Mouse (Mus musculus) lung, embryonic 16.5 days (tissue): ENCODE results near the gene Gm49366. TPM values are rescaled to one million over a fixed set of nuclear protein-coding genes. Genes with fewer than 3 reads are reported as not detected.
"Not testable (repeated sequence)": the region's sequence is repeated elsewhere in the genome, so short reads cannot be mapped to it uniquely, and the experiment has no call there.

Source experiments
- ATAC-seq: fragments of 200-750 bp; cut with Nextera tagmentation; 2 replicates; pipeline ENCODE4 v1.8.0; 2017; ENCODE audit warnings: low read depth, mild to moderate bottlenecking, moderate library complexity
- H3K27ac ChIP-seq: fragments of 300-500 bp; sonication (generic); 2 replicates; pipeline ENCODE4 v1.5.1; 2014; ENCODE audit warnings: mild to moderate bottlenecking, control low read depth, low read length
- H3K27me3 ChIP-seq: fragments of 300-500 bp; sonication (generic); 2 replicates; pipeline ENCODE4 v1.6.1; 2014; ENCODE audit warnings: low read depth, low read length, mixed read lengths; ENCODE audit not compliant: control insufficient read depth, insufficient read depth
- H3K36me3 ChIP-seq: fragments of 300-500 bp; sonication (generic); 2 replicates; pipeline ENCODE4 v1.6.1; 2014; ENCODE audit warnings: low read length; ENCODE audit not compliant: control insufficient read depth, insufficient read depth
- H3K4me1 ChIP-seq: fragments of 300-500 bp; sonication (generic); replicated peaks from 2 replicates; pipeline ENCODE4 v1.6.1; 2014; ENCODE audit warnings: low read length, mixed read lengths; ENCODE audit not compliant: control insufficient read depth, insufficient read depth
- H3K4me2 ChIP-seq: fragments of 300-500 bp; sonication (generic); 2 replicates; pipeline ENCODE4 v1.6.1; 2014; ENCODE audit warnings: low read depth, low read length, control low read depth
- H3K4me3 ChIP-seq: fragments of 300-500 bp; sonication (generic); 2 replicates; pipeline ENCODE4 v1.5.1; 2014; ENCODE audit warnings: mild to moderate bottlenecking, low read length, control low read depth
- H3K9ac ChIP-seq: fragments of 300-500 bp; sonication (generic); 2 replicates; pipeline ENCODE4 v1.6.1; 2014; ENCODE audit warnings: low read length, control low read depth
- H3K9me3 ChIP-seq: fragments of 300-500 bp; sonication (generic); 2 replicates; pipeline ENCODE4 v1.6.1; 2016; ENCODE audit warnings: low read length; ENCODE audit not compliant: control insufficient read depth
- WGBS: fragments of 180-500 bp; shearing (Covaris S2); extraction: QIAGEN DNeasy Blood & Tissue Kit; methylation state at CpG from one replicate; pipeline ENCODE4 v1.1.7; 2014; 5-methylcytosine and 5-hydroxymethylcytosine counted together
- polyA plus RNA-seq: library from polyadenylated mRNA; unstranded; fragments of >200 nt; fragmentation: Nextera tagmentation; extraction: Ambion mirVana; gene quantifications from 2 replicates; pipeline ENCODE4 v1.2.1, GENCODE M21; 2015

The Gm49366 gene
- polyA plus RNA-seq, 1 experiment from 2014 or later: not detected

- Histone ChIP-seq H3K9ac (peak within 1 kb of the TSS; percentile 68), H3K27ac (peak within 1 kb of the TSS; percentile 87), H3K4me2 (peak within 1 kb of the TSS; percentile 54), H3K4me3 (peak within 1 kb of the TSS; percentile 54), H3K4me1 (peaks cover 29% of the 10 kb centered on the region)
- not testable (repeated sequence) for H3K9me3 ChIP-seq, H3K36me3 ChIP-seq, H3K27me3 ChIP-seq
- ATAC-seq: peak; percentile 98
- 1% methylated on average over 48 of the region's 70 CpGs for whole genome bisulfite sequencing
Measured at GRCm38 (mm10) chr12:84009171-84009965, 29.4 kb upstream of the Gm49366 start, which contains the start of gene Acot1. Gene Acot1, plus strand, starts transcription at chr12:84009490.

GRCm38 (mm10) chr12:84010201-84010600, 28.5 kb upstream of the Gm49366 start:
- ATAC-seq: no peak
- no peak overlapping the region for H3K27ac ChIP-seq
- WGBS: 50% methylated on average over 3 of the region's 3 CpGs

GRCm38 (mm10) chr12:84011251-84012040, 27.3 kb upstream of the Gm49366 start:
- Histone ChIP-seq H3K4me3 (peak overlapping the region; percentile 54), H3K9ac (peak overlapping the region; percentile 16; the same call in 1 of the 2 replicates), H3K27me3 (no peaks in the 10 kb centered on the region), H3K4me1 (peaks cover 29% of the 10 kb centered on the region), H3K9me3 (no peaks in the 10 kb centered on the region), H3K4me2 (peak overlapping the region; percentile 54), H3K36me3 (no peaks in the 10 kb centered on the region), H3K27ac (peak overlapping the region; percentile 49)
- WGBS: 26% methylated on average over 12 of the region's 12 CpGs
- ATAC-seq: peak; percentile 61

More at GRCm38 (mm10) chr12:84010201-84010600, 28.5 kb upstream of the Gm49366 start:
- Histone ChIP-seq H3K9ac (peak overlapping the region; percentile 68), H3K27me3 (no peaks in the 10 kb centered on the region), H3K9me3 (no peaks in the 10 kb centered on the region), H3K4me3 (peak overlapping the region; percentile 54), H3K4me2 (peak overlapping the region; percentile 54), H3K36me3 (no peaks in the 10 kb centered on the region), H3K4me1 (peaks cover 29% of the 10 kb centered on the region)

- Histone ChIP-seq H3K4me3 (no peak overlapping the region), H3K27me3 (no peaks in the 10 kb centered on the region), H3K4me1 (peaks cover 29% of the 10 kb centered on the region), H3K4me2 (no peak overlapping the region), H3K36me3 (peaks cover 4% of the 10 kb centered on the region; the same call in 1 of the 2 replicates), H3K27ac (no peak overlapping the region), H3K9me3 (no peaks in the 10 kb centered on the region), H3K9ac (no peak overlapping the region)
- WGBS: 66% methylated on average over 6 of the region's 6 CpGs
- no peak for ATAC-seq
Measured at GRCm38 (mm10) chr12:84013130-84013529, 25.6 kb upstream of the Gm49366 start.

GRCm38 (mm10) chr12:84013701-84014100, 25.0 kb upstream of the Gm49366 start:
- peaks cover 4% of the 10 kb centered on the region; the same call in 1 of the 2 replicates for H3K36me3 ChIP-seq
- H3K4me2 ChIP-seq: no peak overlapping the region
- no peak overlapping the region for H3K27ac ChIP-seq
- 94% methylated on average over 7 of the region's 7 CpGs for WGBS
- no peak overlapping the region for H3K9ac ChIP-seq
- peaks cover 24% of the 10 kb centered on the region for H3K4me1 ChIP-seq
- ATAC-seq: no peak
- H3K9me3 ChIP-seq: no peaks in the 10 kb centered on the region
- no peaks in the 10 kb centered on the region for H3K27me3 ChIP-seq
- H3K4me3 ChIP-seq: no peak overlapping the region

- not testable (repeated sequence) for H3K4me3 ChIP-seq, H3K9ac ChIP-seq, H3K9me3 ChIP-seq, H3K4me1 ChIP-seq, H3K27me3 ChIP-seq, H3K27ac ChIP-seq, H3K36me3 ChIP-seq
- peak; percentile 86 for ATAC-seq
- H3K4me2 ChIP-seq: peak overlapping the region; percentile 18; the same call in 1 of the 2 replicates
- 16% methylated on average over 7 of the region's 7 CpGs for WGBS
Measured at GRCm38 (mm10) chr12:84020528-84020927, 18.2 kb upstream of the Gm49366 start.

GRCm38 (mm10) chr12:84022266-84022665, 16.5 kb upstream of the Gm49366 start:
- ATAC-seq, H3K27me3 ChIP-seq, H3K4me3 ChIP-seq, H3K27ac ChIP-seq, H3K4me2 ChIP-seq, H3K9ac ChIP-seq, H3K36me3 ChIP-seq, H3K9me3 ChIP-seq, H3K4me1 ChIP-seq: not testable (repeated sequence)
- WGBS: 81% methylated on average over 4 of the region's 4 CpGs

- no peaks in the 10 kb centered on the region for H3K9me3 ChIP-seq
- 76% methylated on average over 9 of the region's 9 CpGs for WGBS
- ATAC-seq: 0 out of 2 replicates have a peak, but pooled peaks have one; percentile 24
Measured at GRCm38 (mm10) chr12:84023052-84023745, 15.5 kb upstream of the Gm49366 start.

More at GRCm38 (mm10) chr12:84023052-84023745, 15.5 kb upstream of the Gm49366 start:
- H3K4me2 ChIP-seq: no peak overlapping the region
- no peaks in the 10 kb centered on the region for H3K27me3 ChIP-seq
- H3K4me1 ChIP-seq: 0 out of 2 replicates have a peak, but pooled peaks cover 2% of the 10 kb centered on the region
- peak overlapping the region; percentile 30 for H3K27ac ChIP-seq
- no peak overlapping the region for H3K9ac ChIP-seq
- no peaks in the 10 kb centered on the region for H3K36me3 ChIP-seq
- no peak overlapping the region for H3K4me3 ChIP-seq
